Mouse (Mus musculus) midbrain, embryonic 11.5 days (tissue): ENCODE results near the gene H2-Q6. TPM values are rescaled to one million over a fixed set of nuclear protein-coding genes. Genes with fewer than 3 reads are reported as not detected.
"Not testable (repeated sequence)": the region's sequence is repeated elsewhere in the genome, so short reads cannot be mapped to it uniquely, and the experiment has no call there.

Source experiments
- ATAC-seq: fragments of 200-750 bp; cut with Nextera tagmentation; 2 replicates; pipeline ENCODE4 v1.8.0; 2017; ENCODE audit warnings: moderate TSS enrichment, moderate library complexity; ENCODE audit not compliant: low FRiP score
- DNase-seq: peaks from one replicate; pipeline ENCODE4 v3.0.0; 2015; ENCODE audit warnings: low spot score; ENCODE audit errors: missing footprints
- H3K27ac ChIP-seq: fragments of 300-500 bp; sonication (generic); 2 replicates; pipeline ENCODE4 v1.5.1; 2014; ENCODE audit warnings: low read depth, low read length
- H3K27me3 ChIP-seq: fragments of 300-500 bp; sonication (generic); 2 replicates; pipeline ENCODE4 v1.6.1; 2014; ENCODE audit warnings: mild to moderate bottlenecking, low read length, moderate library complexity, mixed read lengths; ENCODE audit not compliant: control insufficient read depth, insufficient read depth
- H3K36me3 ChIP-seq: fragments of 300-500 bp; sonication (generic); 2 replicates; pipeline ENCODE4 v1.6.1; 2014; ENCODE audit warnings: mild to moderate bottlenecking, low read length, moderate library complexity, mixed read lengths; ENCODE audit not compliant: control insufficient read depth, insufficient read depth
- H3K4me1 ChIP-seq: fragments of 300-500 bp; sonication (generic); 2 replicates; pipeline ENCODE4 v1.6.1; 2014; ENCODE audit warnings: low read length; ENCODE audit not compliant: control insufficient read depth, insufficient read depth
- H3K4me2 ChIP-seq: fragments of 300-500 bp; sonication (generic); 2 replicates; pipeline ENCODE4 v1.6.1; 2014; ENCODE audit warnings: mild to moderate bottlenecking, moderate library complexity
- H3K4me3 ChIP-seq: fragments of 300-500 bp; sonication (generic); 2 replicates; pipeline ENCODE4 v1.5.1; 2014; ENCODE audit warnings: low read depth, low read length
- H3K9ac ChIP-seq: fragments of 300-500 bp; sonication (generic); 2 replicates; pipeline ENCODE4 v1.6.1; 2014; ENCODE audit warnings: low read length
- H3K9me3 ChIP-seq: fragments of 300-500 bp; sonication (generic); 2 replicates; pipeline ENCODE4 v1.6.1; 2016; ENCODE audit warnings: low read length; ENCODE audit not compliant: control insufficient read depth
- WGBS: fragments of 180-500 bp; shearing (Covaris S2); extraction: QIAGEN DNeasy Blood & Tissue Kit; methylation state at CpG from one replicate; pipeline ENCODE4 v1.1.7; 2014; 5-methylcytosine and 5-hydroxymethylcytosine counted together
- polyA plus RNA-seq: library from polyadenylated mRNA; unstranded; fragments of >200 nt; fragmentation: Nextera tagmentation; extraction: Ambion mirVana; gene quantifications from 2 replicates; pipeline ENCODE4 v1.2.1, GENCODE M21; 2014

The H2-Q6 gene
- polyA plus RNA-seq, 1 experiment from 2014 or later, result 0.93 TPM

DNA sequence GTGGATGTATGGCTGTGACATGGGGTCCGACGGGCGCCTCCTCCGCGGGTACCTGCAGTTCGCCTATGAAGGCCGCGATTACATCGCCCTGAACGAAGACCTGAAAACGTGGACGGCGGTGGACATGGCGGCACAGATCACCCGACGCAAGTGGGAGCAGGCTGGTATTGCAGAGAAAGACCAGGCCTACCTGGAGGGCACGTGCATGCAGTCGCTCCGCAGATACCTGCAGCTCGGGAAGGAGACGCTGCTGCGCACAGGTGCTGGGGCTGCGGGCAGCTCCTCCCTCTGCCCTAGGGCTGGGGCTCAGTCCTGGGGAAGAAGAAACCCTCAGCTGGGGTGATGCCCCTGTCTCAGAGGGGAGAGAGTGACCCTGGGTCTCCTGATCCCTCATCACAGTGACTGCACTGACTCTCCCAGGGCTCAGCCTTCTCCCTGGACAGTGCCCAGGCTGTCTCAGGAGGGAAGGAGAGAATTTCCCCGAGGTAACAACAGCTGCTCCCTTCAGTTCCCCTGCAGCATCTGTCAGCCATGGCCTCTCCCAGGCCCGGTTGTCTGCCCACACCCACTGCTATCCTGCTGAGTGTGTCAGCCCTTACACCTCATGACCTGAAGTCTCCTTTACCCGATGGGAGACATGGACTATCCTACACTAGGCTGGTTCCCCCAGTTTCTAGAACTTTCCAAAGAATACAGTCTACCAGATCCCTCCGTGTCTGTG lies 15.4 kb downstream of the H2-Q6 start:
- H3K4me2 ChIP-seq, H3K27me3 ChIP-seq, H3K36me3 ChIP-seq, H3K27ac ChIP-seq, H3K9me3 ChIP-seq, H3K4me3 ChIP-seq, H3K9ac ChIP-seq, H3K4me1 ChIP-seq: not testable (repeated sequence)
- ATAC-seq (peak; percentile 17; the same call in 1 of the 2 replicates), DNase-seq (peak; percentile 87)
- 49% methylated on average over 21 of the region's 27 CpGs for WGBS

DNA sequence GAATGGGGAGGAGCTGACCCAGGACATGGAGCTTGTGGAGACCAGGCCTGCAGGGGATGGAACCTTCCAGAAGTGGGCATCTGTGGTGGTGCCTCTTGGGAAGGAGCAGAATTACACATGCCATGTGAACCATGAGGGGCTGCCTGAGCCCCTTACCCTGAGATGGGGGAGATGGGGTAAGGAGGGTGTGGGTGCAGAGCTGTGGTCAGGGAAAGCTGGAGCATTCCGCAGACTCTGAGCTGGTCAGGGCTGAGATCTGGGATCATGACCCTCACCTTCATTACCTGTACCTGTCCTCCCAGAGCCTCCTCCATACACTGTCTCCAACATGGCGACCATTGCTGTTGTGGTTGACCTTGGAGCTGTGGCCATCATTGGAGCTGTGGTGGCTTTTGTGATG lies 17.7 kb downstream of the H2-Q6 start:
- H3K27ac ChIP-seq, H3K4me3 ChIP-seq, H3K27me3 ChIP-seq, H3K4me2 ChIP-seq, H3K9ac ChIP-seq, ATAC-seq, H3K9me3 ChIP-seq, H3K36me3 ChIP-seq, H3K4me1 ChIP-seq: not testable (repeated sequence)
- peak; percentile 41 for DNase-seq
- WGBS, result 93% methylated on average over 2 of the region's 2 CpGs

DNA sequence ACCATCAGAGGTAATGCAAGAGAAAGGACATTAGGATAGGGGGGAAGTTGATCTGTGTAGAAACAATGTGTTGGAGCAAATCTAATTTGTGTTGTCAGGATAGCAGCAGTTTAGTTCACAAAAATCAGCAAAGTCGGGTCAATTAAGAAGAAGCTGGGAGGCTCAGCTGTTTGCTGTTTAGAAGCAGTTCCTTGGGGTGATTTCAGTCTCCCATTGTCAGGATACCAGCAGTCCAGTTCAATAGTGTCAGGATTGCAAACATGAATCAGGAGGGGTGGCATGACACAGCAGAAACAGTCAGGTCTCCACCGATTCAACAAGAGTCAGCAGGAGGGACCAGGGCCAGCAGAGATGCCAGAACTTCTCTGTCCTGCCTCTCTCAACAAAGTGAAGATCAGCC lies 19.9 kb downstream of the H2-Q6 start:
- 77% methylated on average over 2 of the region's 2 CpGs for WGBS
- not testable (repeated sequence) for H3K9ac ChIP-seq, H3K4me3 ChIP-seq, H3K9me3 ChIP-seq, ATAC-seq, H3K27ac ChIP-seq, H3K4me1 ChIP-seq, H3K27me3 ChIP-seq, H3K4me2 ChIP-seq, H3K36me3 ChIP-seq
- peak; percentile 54 for DNase-seq

DNA sequence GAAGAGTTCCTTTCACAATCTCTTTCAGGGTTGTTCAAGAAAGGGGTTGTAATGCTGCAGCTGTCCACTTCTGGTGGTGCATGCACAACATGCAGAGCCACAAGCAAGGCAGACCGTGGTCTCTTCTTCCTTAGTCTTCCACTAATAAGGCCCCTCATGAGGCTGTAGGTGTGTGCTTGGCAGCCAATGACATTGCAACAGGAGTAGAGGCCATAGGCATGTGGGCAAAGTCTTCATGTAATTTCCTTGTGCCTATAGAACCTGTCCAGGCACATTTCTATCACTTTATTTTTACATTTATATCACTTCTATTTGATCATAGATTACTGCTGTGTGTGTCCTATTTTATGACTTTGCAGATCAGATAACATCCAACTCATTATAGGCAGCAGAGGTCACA lies 33.6 kb downstream of the H2-Q6 start:
- not testable (repeated sequence) for H3K27me3 ChIP-seq, H3K27ac ChIP-seq, H3K9ac ChIP-seq, H3K4me2 ChIP-seq, H3K36me3 ChIP-seq, H3K4me3 ChIP-seq, H3K4me1 ChIP-seq, DNase-seq, ATAC-seq, H3K9me3 ChIP-seq
- WGBS, result no CpG with 5 or more reads among the region's 1 CpGs

DNA sequence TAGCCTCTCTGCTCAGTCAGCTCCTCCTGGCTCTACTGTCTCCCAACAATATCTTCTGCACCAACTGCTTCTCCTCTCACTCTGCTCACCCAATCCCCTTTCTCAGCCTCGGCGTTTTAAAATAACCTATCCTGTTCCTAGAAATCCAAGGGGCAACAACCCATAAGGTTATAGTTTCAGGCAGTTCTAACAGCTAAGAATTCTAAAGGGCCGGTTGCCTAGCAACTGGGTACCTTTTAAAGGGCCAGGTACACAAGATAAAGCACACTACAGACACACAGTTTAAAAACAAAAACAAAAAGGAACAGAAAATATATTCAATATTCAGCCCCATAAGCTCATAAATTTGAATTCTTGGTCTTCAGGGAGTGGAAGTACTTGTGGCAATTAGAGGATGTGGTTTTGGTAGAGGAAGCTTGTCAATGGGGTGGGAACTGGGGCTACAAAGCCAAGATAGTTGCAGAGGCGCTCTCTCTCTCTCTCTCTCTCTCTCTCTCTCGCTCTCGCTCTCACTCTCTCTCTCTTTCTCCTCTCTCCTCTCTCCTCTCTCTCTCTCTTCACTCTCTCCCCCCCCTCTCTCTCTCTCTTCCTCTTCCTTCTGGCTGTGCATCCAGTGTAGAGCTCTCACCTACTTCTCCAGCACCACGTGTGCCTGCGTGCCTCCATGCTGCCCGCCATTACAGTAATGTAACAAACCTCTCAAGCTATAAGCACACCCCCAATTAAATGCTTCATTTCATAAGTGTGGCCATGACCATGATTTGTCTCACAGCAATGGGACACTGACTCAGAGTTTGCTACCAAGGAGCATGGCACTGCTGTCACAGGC lies 36.1 kb downstream of the H2-Q6 start:
- not testable (repeated sequence) for H3K4me3 ChIP-seq, H3K27me3 ChIP-seq, DNase-seq, H3K36me3 ChIP-seq, H3K4me1 ChIP-seq, H3K4me2 ChIP-seq, H3K9me3 ChIP-seq, H3K27ac ChIP-seq, H3K9ac ChIP-seq, ATAC-seq
- WGBS, result 66% methylated on average over 3 of the region's 9 CpGs

DNA sequence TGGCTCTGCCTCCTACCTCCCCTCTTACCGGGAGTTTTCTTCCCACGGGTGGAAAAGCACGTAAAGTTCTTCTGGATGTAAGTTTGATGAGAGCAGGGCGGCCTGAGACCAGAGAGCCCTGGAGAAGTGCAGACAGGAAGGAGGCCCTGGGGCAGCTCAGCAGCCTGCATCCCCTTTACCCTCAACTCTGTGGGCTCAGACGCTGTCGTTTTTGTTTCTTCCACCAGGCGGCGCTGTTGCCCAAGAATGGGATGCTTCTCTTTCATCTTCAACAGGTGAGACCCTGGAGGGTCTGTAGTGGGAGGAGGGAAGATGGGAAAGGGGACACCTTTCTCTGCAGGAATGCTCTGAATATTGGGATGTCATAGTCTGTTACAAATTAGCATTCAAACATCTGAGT lies 41.0 kb downstream of the H2-Q6 start:
- H3K27ac ChIP-seq, H3K9me3 ChIP-seq, ATAC-seq, H3K4me2 ChIP-seq, H3K4me1 ChIP-seq, H3K36me3 ChIP-seq, H3K9ac ChIP-seq, H3K4me3 ChIP-seq: not testable (repeated sequence)
- peaks cover 18% of the 10 kb centered on the region for H3K27me3 ChIP-seq
- DNase-seq, result peak; percentile 95
- 3% methylated on average over 8 of the region's 8 CpGs for WGBS

DNA sequence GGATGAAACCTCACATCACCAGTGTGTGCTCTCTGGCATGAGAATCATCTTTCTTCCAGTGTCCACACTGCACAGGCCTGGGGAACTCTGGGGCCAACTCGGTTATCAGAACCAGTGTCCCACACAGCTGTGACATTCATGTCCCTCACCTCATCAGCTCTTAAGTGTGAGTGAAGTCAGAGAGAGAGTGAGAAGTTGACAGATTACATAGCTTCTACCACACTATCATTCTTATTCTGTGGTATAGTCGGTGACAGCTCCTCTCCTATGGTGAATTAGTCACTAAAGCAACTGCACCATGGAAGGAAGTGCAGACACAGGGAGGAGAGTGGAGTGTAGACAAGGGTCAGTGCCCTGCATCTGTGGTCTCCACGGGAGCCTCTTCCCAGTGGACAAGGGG lies 44.3 kb downstream of the H2-Q6 start:
- H3K9ac ChIP-seq, H3K4me2 ChIP-seq, H3K36me3 ChIP-seq, H3K4me1 ChIP-seq, H3K4me3 ChIP-seq, H3K27ac ChIP-seq, H3K9me3 ChIP-seq, DNase-seq, ATAC-seq: not testable (repeated sequence)
- 67% methylated on average over 3 of the region's 3 CpGs for WGBS
- H3K27me3 ChIP-seq, result peaks cover 21% of the 10 kb centered on the region

DNA sequence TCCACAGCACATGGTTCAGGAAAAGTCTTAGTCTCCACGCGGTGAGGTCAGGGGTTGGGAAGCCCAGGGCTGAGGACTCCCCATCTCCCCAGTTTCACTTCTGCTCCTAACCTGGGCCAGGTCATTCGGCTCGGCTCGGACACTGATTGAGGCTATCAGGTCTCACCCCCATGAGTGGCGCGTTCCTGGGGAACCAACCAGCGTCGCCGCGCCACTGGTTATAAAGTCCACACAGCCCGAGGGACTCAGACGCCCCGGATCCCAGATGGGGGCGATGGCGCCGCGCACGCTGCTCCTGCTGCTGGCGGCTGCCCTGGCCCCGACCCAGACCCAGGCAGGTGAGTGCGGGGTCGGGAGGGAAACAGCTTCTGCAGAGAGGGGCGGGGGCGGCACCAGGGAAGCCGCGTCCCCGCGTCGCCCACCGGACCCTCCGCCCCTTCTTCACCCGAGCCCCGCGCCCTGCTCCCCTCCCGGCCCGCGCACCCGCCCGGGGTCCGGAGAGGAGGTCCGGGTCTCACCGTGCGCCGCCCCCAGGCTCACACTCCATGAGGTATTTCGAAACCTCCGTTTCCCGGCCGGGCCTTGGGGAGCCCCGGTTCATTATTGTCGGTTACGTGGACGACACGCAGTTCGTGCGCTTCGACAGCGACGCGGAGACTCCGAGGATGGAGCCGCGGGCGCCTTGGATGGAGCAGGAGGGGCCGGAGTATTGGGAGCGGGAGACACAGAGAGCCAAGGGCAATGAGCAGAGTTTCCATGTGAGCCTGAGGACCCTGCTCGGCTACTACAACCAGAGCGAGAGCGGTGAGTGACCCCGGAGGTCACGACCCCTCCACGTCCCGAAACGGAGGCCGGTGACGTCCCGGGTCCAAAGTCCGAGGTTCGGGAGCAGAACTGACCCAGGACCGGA lies 45.4 kb downstream of the H2-Q6 start, which contains the start of gene H2-Q10:
TSS of gene H2-Q10 (plus strand) at position 248 of the 910 bp plus-strand sequence.
- Histone ChIP-seq H3K27ac (no peak within 1 kb of the TSS), H3K36me3 (no peaks in the 10 kb centered on the region), H3K4me2 (peak within 1 kb of the TSS; percentile 64), H3K9me3 (no peaks in the 10 kb centered on the region), H3K9ac (peak within 1 kb of the TSS; percentile 18; the same call in 1 of the 2 replicates), H3K4me3 (peak within 1 kb of the TSS; percentile 37), H3K4me1 (peaks cover 8% of the 10 kb centered on the region), H3K27me3 (peaks cover 21% of the 10 kb centered on the region)
- DNase-seq (peak; percentile 91), ATAC-seq (0 out of 2 replicates have a peak, but pooled peaks have one; percentile 9)
- 2% methylated on average over 75 of the region's 80 CpGs for WGBS
